Mouse (Mus musculus): Measurements from ENCODE around the gene Sec11a. TPM values are rescaled to one million over a fixed set of nuclear protein-coding genes. Genes with fewer than 3 reads are reported as not detected.

Sec11a gene
- polyA plus RNA-seq, 1 experiment = 47.9 TPM

DNA sequence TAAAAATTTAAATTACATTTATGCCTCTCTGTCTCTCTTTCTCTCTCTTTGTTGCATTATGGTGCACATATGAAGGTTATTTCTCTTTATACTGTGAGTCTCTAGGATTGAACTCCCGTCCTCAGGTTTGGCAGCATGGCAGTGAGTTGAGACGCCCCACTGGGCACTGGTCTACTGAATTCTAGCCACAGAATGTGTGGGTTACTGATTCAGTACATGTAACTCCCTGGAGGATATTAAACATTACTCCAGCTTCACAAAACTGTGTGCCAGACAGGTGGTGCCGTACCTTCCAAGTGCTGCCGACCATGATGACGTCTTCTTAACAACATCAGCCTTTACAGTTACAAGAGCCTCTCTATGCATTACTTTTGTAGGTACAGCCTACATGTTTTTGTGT, 24.5 kb upstream of the Sec11a start:
- 85% methylated on average over 5 of the region's 5 CpGs for WGBS
- Histone ChIP-seq H3K4me1 (ENCODE audit: control insufficient read depth, insufficient read depth, low read length) (no peaks in the 10 kb centered on the region), H3K27ac (ENCODE audit: control insufficient read depth, insufficient read depth, low read depth, low read length, poor library complexity) (no peak overlapping the region), H3K4me3 (replicated peaks; ENCODE audit: control insufficient read depth, low read depth, low read length) (no peak overlapping the region)
- TF ChIP-seq CTCF (IDR thresholded peaks at IDR 0.05; ENCODE audit: control insufficient read depth, insufficient read depth, low read length) (no peak), POLR2A (IDR thresholded peaks at IDR 0.05; ENCODE audit: borderline replicate concordance, control insufficient read depth, low read depth, low read length) (no peak)

DNA sequence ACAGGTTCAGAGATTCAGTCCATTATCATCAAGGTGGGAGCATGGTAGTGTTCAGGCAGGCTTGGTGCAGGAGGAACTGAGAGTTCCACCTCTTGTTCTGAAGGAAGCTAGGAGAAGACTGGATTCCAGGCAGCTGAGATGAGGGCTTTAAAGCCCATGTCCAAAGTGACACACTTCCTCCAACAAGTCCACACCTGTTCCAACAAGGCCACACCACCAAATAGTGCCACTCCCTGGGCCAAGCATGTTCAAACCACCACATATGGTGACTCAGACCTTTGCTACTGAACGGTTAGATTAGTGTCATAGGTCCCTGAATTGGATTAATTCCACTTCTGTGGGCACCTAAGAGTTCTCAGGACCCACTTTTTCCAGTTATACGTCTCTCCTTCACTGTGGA, 23.8 kb upstream of the Sec11a start:
- Histone ChIP-seq H3K4me1 (ENCODE audit: control insufficient read depth, insufficient read depth, low read length) (no peaks in the 10 kb centered on the region), H3K27ac (ENCODE audit: control insufficient read depth, insufficient read depth, low read depth, low read length, poor library complexity) (no peak overlapping the region), H3K4me3 (replicated peaks; ENCODE audit: control insufficient read depth, low read depth, low read length) (no peak overlapping the region)
- TF ChIP-seq POLR2A (IDR thresholded peaks at IDR 0.05; ENCODE audit: borderline replicate concordance, control insufficient read depth, low read depth, low read length) (no peak), CTCF (IDR thresholded peaks at IDR 0.05; ENCODE audit: control insufficient read depth, insufficient read depth, low read length) (no peak)
- whole genome bisulfite sequencing = 71% methylated on average over 2 of the region's 2 CpGs

DNA sequence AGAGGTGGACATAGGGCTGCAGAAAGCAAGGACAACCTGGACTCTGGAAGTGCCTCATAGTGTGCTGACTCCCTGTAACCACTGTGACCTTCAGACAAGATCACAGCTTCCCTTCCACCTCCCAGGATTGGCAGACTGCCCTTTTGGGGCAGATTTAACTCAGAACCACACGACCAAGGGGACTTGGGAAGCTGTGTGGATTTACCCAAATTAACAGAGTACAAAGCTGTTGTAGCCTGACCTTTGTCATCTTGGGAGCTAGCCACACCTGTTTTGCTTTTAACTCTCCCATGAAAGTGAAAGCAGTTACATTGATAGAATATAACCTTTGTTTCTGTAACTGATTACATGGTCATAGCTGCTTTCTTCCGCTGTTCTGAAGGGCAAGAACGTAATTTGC, 23.3 kb upstream of the Sec11a start:
- H3K4me3 ChIP-seq (replicated peaks; ENCODE audit: control insufficient read depth, low read depth, low read length) = no peak overlapping the region
- H3K27ac ChIP-seq (ENCODE audit: control insufficient read depth, insufficient read depth, low read depth, low read length, poor library complexity) = no peak overlapping the region
- H3K4me1 ChIP-seq (ENCODE audit: control insufficient read depth, insufficient read depth, low read length) = no peaks in the 10 kb centered on the region
- TF ChIP-seq POLR2A (IDR thresholded peaks at IDR 0.05; ENCODE audit: borderline replicate concordance, control insufficient read depth, low read depth, low read length) = no peak
- TF ChIP-seq CTCF (IDR thresholded peaks at IDR 0.05; ENCODE audit: control insufficient read depth, insufficient read depth, low read length) = no peak
- WGBS = 69% methylated on average over 3 of the region's 3 CpGs

DNA sequence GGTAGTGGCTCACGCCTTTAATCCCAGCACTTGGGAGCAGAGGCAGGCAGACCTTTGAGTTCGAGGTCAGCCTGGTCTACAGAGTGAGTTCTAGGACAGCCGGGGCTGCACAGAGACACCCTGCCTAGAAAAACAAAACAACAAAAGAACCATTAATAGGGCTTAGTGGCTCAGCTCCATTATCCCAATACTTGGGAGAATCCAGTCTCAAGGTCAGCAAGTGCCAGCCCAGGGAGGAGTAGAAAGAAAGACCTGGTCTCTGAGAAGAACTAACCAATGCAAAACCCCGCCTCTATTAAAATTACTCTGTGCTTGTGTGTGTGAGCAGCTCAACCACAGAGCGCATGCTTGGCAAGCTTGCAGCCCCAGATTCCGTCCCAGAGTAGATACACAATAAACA, 15.2 kb upstream of the Sec11a start:
- Histone ChIP-seq H3K4me1 (ENCODE audit: control insufficient read depth, insufficient read depth, low read length) (no peaks in the 10 kb centered on the region), H3K4me3 (replicated peaks; ENCODE audit: control insufficient read depth, low read depth, low read length) (no peak overlapping the region), H3K27ac (ENCODE audit: control insufficient read depth, insufficient read depth, low read depth, low read length, poor library complexity) (no peak overlapping the region)
- WGBS = 80% methylated on average over 6 of the region's 6 CpGs
- no peak for TF ChIP-seq POLR2A (IDR thresholded peaks at IDR 0.05; ENCODE audit: borderline replicate concordance, control insufficient read depth, low read depth, low read length)
- no peak for TF ChIP-seq CTCF (IDR thresholded peaks at IDR 0.05; ENCODE audit: control insufficient read depth, insufficient read depth, low read length)

DNA sequence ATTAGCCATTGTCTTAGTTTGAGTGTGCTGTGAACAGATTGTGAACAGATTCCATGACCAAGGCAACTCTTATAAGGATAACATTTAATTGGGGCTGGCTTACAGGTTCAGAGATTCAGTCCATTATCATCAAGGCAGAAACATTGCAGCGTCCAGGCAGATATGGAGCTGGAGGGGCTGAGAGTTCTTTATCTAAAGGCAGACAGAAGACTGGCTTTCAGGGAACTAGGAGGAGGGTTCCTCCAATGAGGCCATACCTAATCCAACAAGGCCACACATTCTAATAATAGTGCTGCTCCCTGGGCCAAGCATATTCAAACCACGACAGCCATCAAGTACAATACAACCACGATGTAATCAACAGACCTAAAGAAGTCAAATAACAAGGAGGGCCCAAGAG, 11.4 kb upstream of the Sec11a start:
- WGBS = 48% methylated on average over 3 of the region's 3 CpGs
- H3K4me1 ChIP-seq (ENCODE audit: control insufficient read depth, insufficient read depth, low read length) = no peaks in the 10 kb centered on the region
- TF ChIP-seq POLR2A (IDR thresholded peaks at IDR 0.05; ENCODE audit: borderline replicate concordance, control insufficient read depth, low read depth, low read length) (no peak), CTCF (IDR thresholded peaks at IDR 0.05; ENCODE audit: control insufficient read depth, insufficient read depth, low read length) (no peak)
- no peak overlapping the region for H3K27ac ChIP-seq (ENCODE audit: control insufficient read depth, insufficient read depth, low read depth, low read length, poor library complexity)
- no peak overlapping the region for H3K4me3 ChIP-seq (replicated peaks; ENCODE audit: control insufficient read depth, low read depth, low read length)

DNA sequence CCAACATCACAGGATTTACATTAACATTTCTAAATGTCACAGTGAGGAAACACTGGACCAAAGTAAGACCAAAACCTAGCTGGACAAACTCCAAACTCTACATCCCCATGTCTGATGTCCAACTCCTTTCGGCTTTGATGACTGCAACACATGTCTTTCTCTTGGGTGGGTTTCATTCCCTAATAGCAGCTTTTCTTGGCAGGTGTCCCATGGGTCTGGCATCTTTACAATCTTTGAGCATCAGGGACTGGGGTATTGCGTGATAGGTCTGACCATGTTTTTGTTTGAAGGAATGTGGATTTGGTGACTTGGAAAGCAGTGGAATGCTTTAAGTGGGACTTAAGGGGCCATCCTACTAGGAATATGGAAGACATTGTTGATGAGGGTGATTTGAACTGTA, 9.3 kb upstream of the Sec11a start:
- TF ChIP-seq POLR2A (IDR thresholded peaks at IDR 0.05; ENCODE audit: borderline replicate concordance, control insufficient read depth, low read depth, low read length) (no peak), CTCF (IDR thresholded peaks at IDR 0.05; ENCODE audit: control insufficient read depth, insufficient read depth, low read length) (no peak)
- H3K27ac ChIP-seq (ENCODE audit: control insufficient read depth, insufficient read depth, low read depth, low read length, poor library complexity) = no peak overlapping the region
- H3K4me1 ChIP-seq (ENCODE audit: control insufficient read depth, insufficient read depth, low read length) = no peaks in the 10 kb centered on the region
- H3K4me3 ChIP-seq (replicated peaks; ENCODE audit: control insufficient read depth, low read depth, low read length) = no peak overlapping the region
- WGBS = 83% methylated on average over 2 of the region's 2 CpGs

DNA sequence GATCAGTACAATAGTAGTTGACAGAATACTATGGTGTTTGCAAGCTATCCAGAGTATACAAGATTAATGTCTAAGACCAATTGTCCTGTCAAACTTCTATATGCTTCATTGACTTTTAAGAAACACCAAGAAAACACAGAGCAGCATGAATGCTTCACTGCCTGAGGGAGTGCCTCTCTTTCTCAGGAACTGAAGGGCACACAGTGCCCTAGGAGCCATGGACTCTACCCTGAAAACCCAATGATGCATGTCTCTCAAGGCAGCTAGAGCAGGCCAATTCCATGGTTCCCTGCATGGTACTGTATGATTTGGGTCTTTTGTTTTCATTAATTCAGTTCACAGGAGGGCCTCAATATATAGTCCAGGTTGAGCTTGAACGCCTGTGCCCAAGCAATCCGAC, 6.7 kb upstream of the Sec11a start:
- Histone ChIP-seq H3K4me3 (replicated peaks; ENCODE audit: control insufficient read depth, low read depth, low read length) (no peak overlapping the region), H3K27ac (ENCODE audit: control insufficient read depth, insufficient read depth, low read depth, low read length, poor library complexity) (no peak overlapping the region), H3K4me1 (ENCODE audit: control insufficient read depth, insufficient read depth, low read length) (no peaks in the 10 kb centered on the region)
- TF ChIP-seq POLR2A (IDR thresholded peaks at IDR 0.05; ENCODE audit: borderline replicate concordance, control insufficient read depth, low read depth, low read length) = no peak
- no peak for TF ChIP-seq CTCF (IDR thresholded peaks at IDR 0.05; ENCODE audit: control insufficient read depth, insufficient read depth, low read length)
- WGBS = 77% methylated on average over 2 of the region's 2 CpGs

DNA sequence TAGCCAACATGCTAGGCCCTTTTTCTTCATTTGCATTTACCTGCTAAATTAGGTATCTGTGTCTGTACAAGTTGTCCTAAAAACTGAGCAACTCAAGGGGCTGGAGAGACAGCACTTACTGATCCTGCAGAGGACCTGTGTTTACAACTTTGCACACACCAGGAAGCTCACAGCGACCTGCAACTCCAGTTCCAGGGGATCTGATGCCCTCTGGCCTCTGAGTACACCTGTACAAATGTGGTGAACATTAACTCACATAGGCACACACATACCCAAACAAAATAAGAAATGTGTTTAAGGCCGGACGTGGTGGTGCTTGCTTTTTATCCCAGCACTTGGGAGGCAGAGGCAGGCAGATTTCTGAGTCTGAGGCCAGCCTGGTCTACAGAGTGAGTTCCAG, 4.6 kb upstream of the Sec11a start:
- TF ChIP-seq CTCF (IDR thresholded peaks at IDR 0.05; ENCODE audit: control insufficient read depth, insufficient read depth, low read length) = no peak
- no peak for TF ChIP-seq POLR2A (IDR thresholded peaks at IDR 0.05; ENCODE audit: borderline replicate concordance, control insufficient read depth, low read depth, low read length)
- Histone ChIP-seq H3K27ac (ENCODE audit: control insufficient read depth, insufficient read depth, low read depth, low read length, poor library complexity) (no peak overlapping the region), H3K4me3 (replicated peaks; ENCODE audit: control insufficient read depth, low read depth, low read length) (no peak overlapping the region), H3K4me1 (ENCODE audit: control insufficient read depth, insufficient read depth, low read length) (no peaks in the 10 kb centered on the region; the same call in 1 of the 2 replicates)
- 70% methylated on average over 3 of the region's 3 CpGs for WGBS

DNA sequence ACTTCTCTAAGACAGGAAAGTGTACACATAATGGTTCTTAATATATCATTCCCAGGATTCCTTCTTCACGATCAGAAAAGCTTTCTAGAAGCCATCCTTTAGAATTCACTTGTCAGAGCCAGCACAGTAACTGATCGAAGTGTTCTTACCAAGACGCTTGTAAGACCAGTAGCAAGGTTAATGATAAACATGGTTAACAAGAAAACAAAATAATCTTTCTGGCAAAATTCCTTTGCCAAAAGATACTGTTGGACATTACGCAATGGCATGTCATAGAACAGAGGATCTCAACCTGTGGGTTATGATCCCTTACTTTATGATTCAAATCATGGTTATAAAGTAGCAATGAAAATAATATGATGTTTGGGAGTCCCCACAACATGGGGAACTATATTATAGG, 3.9 kb upstream of the Sec11a start:
- 86% methylated on average over 4 of the region's 4 CpGs for WGBS
- no peak overlapping the region for H3K27ac ChIP-seq (ENCODE audit: control insufficient read depth, insufficient read depth, low read depth, low read length, poor library complexity)
- TF ChIP-seq POLR2A (IDR thresholded peaks at IDR 0.05; ENCODE audit: borderline replicate concordance, control insufficient read depth, low read depth, low read length) (no peak), CTCF (IDR thresholded peaks at IDR 0.05; ENCODE audit: control insufficient read depth, insufficient read depth, low read length) (no peak)

More for the DNA sequence above, 3.9 kb upstream of the Sec11a start:
- H3K4me1 ChIP-seq (ENCODE audit: control insufficient read depth, insufficient read depth, low read length) = no peaks in the 10 kb centered on the region; the same call in 1 of the 2 replicates
- H3K4me3 ChIP-seq (replicated peaks; ENCODE audit: control insufficient read depth, low read depth, low read length) = no peak overlapping the region
